In the genomic region with DNA sequence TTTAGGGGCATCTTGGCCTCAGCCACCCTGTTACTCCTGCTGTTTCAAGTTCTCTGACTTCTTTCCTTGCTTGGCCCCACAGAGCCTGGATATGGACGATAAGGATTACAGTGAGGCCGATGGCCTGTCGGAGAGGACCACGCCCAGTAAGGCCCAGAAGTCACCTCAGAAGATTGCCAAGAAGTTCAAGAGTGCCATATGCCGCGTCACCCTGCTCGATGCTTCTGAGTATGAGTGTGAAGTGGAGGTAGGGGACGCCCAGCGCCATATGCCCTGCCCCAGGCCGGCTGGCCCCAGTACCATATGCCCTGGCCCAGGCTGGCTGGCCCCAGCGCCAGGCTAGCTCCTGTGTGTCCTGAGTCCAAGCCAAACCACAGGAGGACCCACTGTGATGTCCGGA, we compare ENCODE assay signal across 9 mouse cellular contexts. TPM values are rescaled to one million over a fixed set of nuclear protein-coding genes. Genes with fewer than 3 reads are reported as not detected.
DNase-seq lines count a peak whose midpoint lies in the region; ATAC-seq and TF ChIP-seq lines count a peak whose summit lies in the region.
"Had no signal": no experiment of that assay in that cellular context is flagged by ENCODE, and none has a peak within 500 bp of the region (broad histone marks: within the 10 kb centered on the region; RNA-seq: fewer than 3 reads in every experiment).

No protein-coding gene starts in this region.

- no peaks in the 10 kb centered on the region for H3K9me3 ChIP-seq in midbrain, embryonic 10.5 days (replicated peaks)
- no peaks in the 10 kb centered on the region for H3K9me3 ChIP-seq in midbrain, embryonic 11.5 days (ENCODE audit: control insufficient read depth, low read length)
- H3K9me3 ChIP-seq in limb, embryonic 12.5 days = no peaks in the 10 kb centered on the region
- no peaks in the 10 kb centered on the region for H3K9me3 ChIP-seq in stomach, postnatal 0 days (ENCODE audit: control insufficient read depth, low read length)
- H3K9me3 ChIP-seq: limb, embryonic 13.5 days; midbrain, embryonic 13.5 days had no signal

- H3K36me3 ChIP-seq in midbrain, embryonic 10.5 days = peaks cover 23% of the 10 kb centered on the region
- no peaks in the 10 kb centered on the region for H3K36me3 ChIP-seq in midbrain, embryonic 11.5 days (ENCODE audit: control insufficient read depth, insufficient read depth, low read length)
- H3K36me3 ChIP-seq in limb, embryonic 12.5 days = peaks cover 51% of the 10 kb centered on the region
- peaks cover 2% of the 10 kb centered on the region; the same call in 1 of the 2 replicates for H3K36me3 ChIP-seq in stomach, postnatal 0 days (ENCODE audit: control insufficient read depth, insufficient read depth, low read length)
- no peaks in the 10 kb centered on the region for H3K36me3 ChIP-seq in thymus, adult 2 months (ENCODE audit: control insufficient read depth, insufficient read depth, low read length)

- H3K9ac ChIP-seq in midbrain, embryonic 11.5 days (ENCODE audit: low read length) = no peak overlapping the region
- no peak overlapping the region for H3K9ac ChIP-seq in limb, embryonic 12.5 days (replicated peaks)
- no peak overlapping the region for H3K9ac ChIP-seq in stomach, postnatal 0 days (ENCODE audit: low read length)
- H3K9ac ChIP-seq: limb, embryonic 13.5 days; midbrain, embryonic 13.5 days had no signal

- TF ChIP-seq CTCF in stomach, postnatal 0 days (IDR thresholded peaks at IDR 0.05; ENCODE audit: low read depth) = no peak
- no peak for TF ChIP-seq CTCF in thymus, adult 2 months (IDR thresholded peaks at IDR 0.05; ENCODE audit: borderline replicate concordance, control insufficient read depth, extremely low read depth, insufficient read depth, low read length, poor library complexity)

- no peak for TF ChIP-seq POLR2A in thymus, adult 2 months (IDR thresholded peaks at IDR 0.05; ENCODE audit: control insufficient read depth, extremely low read depth, insufficient read depth, low read length, poor library complexity)

- TF ChIP-seq EP300 in stomach, postnatal 0 days (optimal IDR thresholded peaks at IDR 0.05) = no peak

- ATAC-seq in midbrain, embryonic 11.5 days (ENCODE audit: low FRiP score) = no peak
- peak; percentile 52; the same call in 1 of the 2 replicates for ATAC-seq in limb, embryonic 12.5 days (ENCODE audit: insufficient number of reproducible peaks, insufficient read depth, low FRiP score, low TSS enrichment, low read depth)
- peak; percentile 18; the same call in 1 of the 2 replicates for ATAC-seq in stomach, postnatal 0 days (ENCODE audit: low FRiP score, low TSS enrichment)
- ATAC-seq: midbrain, embryonic 13.5 days had no signal

- WGBS in midbrain, embryonic 10.5 days = 93% methylated on average over 12 of the region's 12 CpGs
- WGBS in midbrain, embryonic 11.5 days = 93% methylated on average over 12 of the region's 12 CpGs
- WGBS in limb, embryonic 12.5 days = 88% methylated on average over 12 of the region's 12 CpGs
- 73% methylated on average over 12 of the region's 12 CpGs for WGBS in stomach, postnatal 0 days
- 94% methylated on average over 12 of the region's 12 CpGs for WGBS in thymus, adult 2 months

- peaks cover 9% of the 10 kb centered on the region; the same call in 1 of the 2 replicates for H3K27me3 ChIP-seq in midbrain, embryonic 10.5 days (ENCODE audit: low read depth, poor library complexity, severe bottlenecking)
- no peaks in the 10 kb centered on the region for H3K27me3 ChIP-seq in midbrain, embryonic 11.5 days (ENCODE audit: control insufficient read depth, insufficient read depth, low read length)
- H3K27me3 ChIP-seq in limb, embryonic 12.5 days = no peaks in the 10 kb centered on the region
- H3K27me3 ChIP-seq in stomach, postnatal 0 days (ENCODE audit: control insufficient read depth, insufficient read depth, low read length) = no peaks in the 10 kb centered on the region
- H3K27me3 ChIP-seq in thymus, adult 2 months (ENCODE audit: control insufficient read depth, insufficient read depth, low read length) = no peaks in the 10 kb centered on the region
- H3K27me3 ChIP-seq: limb, embryonic 13.5 days; midbrain, embryonic 13.5 days had no signal

- peak overlapping the region; percentile 71; the same call in 1 of the 2 replicates for H3K27ac ChIP-seq in midbrain, embryonic 10.5 days (replicated peaks)
- no peak overlapping the region for H3K27ac ChIP-seq in midbrain, embryonic 11.5 days (ENCODE audit: low read depth, low read length)
- no peak overlapping the region for H3K27ac ChIP-seq in limb, embryonic 12.5 days
- H3K27ac ChIP-seq in stomach, postnatal 0 days (replicated peaks) = no peak overlapping the region
- no peak overlapping the region for H3K27ac ChIP-seq in thymus, adult 2 months (ENCODE audit: control insufficient read depth, insufficient read depth, low read length)
- H3K27ac ChIP-seq: limb, embryonic 13.5 days; midbrain, embryonic 13.5 days had no signal

- H3K4me2 ChIP-seq in midbrain, embryonic 11.5 days = no peak overlapping the region
- H3K4me2 ChIP-seq in limb, embryonic 12.5 days = no peak overlapping the region
- no peak overlapping the region for H3K4me2 ChIP-seq in stomach, postnatal 0 days (replicated peaks; ENCODE audit: low read depth)
- H3K4me2 ChIP-seq: limb, embryonic 13.5 days; midbrain, embryonic 13.5 days had no signal

- peaks cover 59% of the 10 kb centered on the region for H3K4me1 ChIP-seq in midbrain, embryonic 10.5 days
- H3K4me1 ChIP-seq in midbrain, embryonic 11.5 days (ENCODE audit: control insufficient read depth, insufficient read depth, low read length) = peaks cover 17% of the 10 kb centered on the region
- H3K4me1 ChIP-seq in limb, embryonic 12.5 days (replicated peaks) = no peaks in the 10 kb centered on the region; the same call in 1 of the 2 replicates
- H3K4me1 ChIP-seq in stomach, postnatal 0 days (replicated peaks; ENCODE audit: control insufficient read depth, insufficient read depth) = no peaks in the 10 kb centered on the region
- no peaks in the 10 kb centered on the region for H3K4me1 ChIP-seq in thymus, adult 2 months (replicated peaks; ENCODE audit: control insufficient read depth, insufficient read depth, low read length)

- no peak overlapping the region for H3K4me3 ChIP-seq in midbrain, embryonic 10.5 days
- H3K4me3 ChIP-seq in midbrain, embryonic 11.5 days (ENCODE audit: low read depth, low read length) = no peak overlapping the region
- H3K4me3 ChIP-seq in limb, embryonic 12.5 days (replicated peaks) = no peak overlapping the region
- H3K4me3 ChIP-seq in stomach, postnatal 0 days (ENCODE audit: low read depth, low read length) = no peak overlapping the region
- no peak overlapping the region for H3K4me3 ChIP-seq in thymus, adult 2 months (ENCODE audit: control insufficient read depth, insufficient read depth, low read length)
- H3K4me3 ChIP-seq: limb, embryonic 13.5 days; midbrain, embryonic 13.5 days had no signal

- DNase-seq in midbrain, embryonic 10.5 days (ENCODE audit: low spot score) = no peak
- no peak for DNase-seq in midbrain, embryonic 11.5 days (ENCODE audit: low spot score, missing footprints)
- DNase-seq in cerebellum, adult 9-10 months = peak; percentile 97
- no peak for DNase-seq in stomach, postnatal 0 days (ENCODE audit: low spot score)
- DNase-seq in thymus, adult 2 months = no peak
- DNase-seq in thymus, postnatal 14 days = no peak

RNA-seq across cellular contexts. Expression of gene Aar2, which starts 52.5 kb away (rescaled TPM):
- 46.4 and 48.8 TPM in 2 replicates for polyA plus RNA-seq in midbrain, embryonic 10.5 days (2016; fragmentation: Nextera tagmentation; extraction: Ambion mirVana)
- 44.4 and 46.8 TPM in 2 replicates for polyA plus RNA-seq in midbrain, embryonic 11.5 days (2014; fragmentation: Nextera tagmentation; extraction: Ambion mirVana)
- polyA plus RNA-seq in limb, embryonic 12.5 days (2016; fragmentation: Nextera tagmentation; extraction: Ambion mirVana) = 40.5 and 43.4 TPM in 2 replicates
- polyA plus RNA-seq in stomach, postnatal 0 days (2015; fragmentation: Nextera tagmentation; extraction: Ambion mirVana) = 21.1 and 22.5 TPM in 2 replicates
- polyA plus RNA-seq in thymus, adult 2 months (2012; rRNA removed) = 32.6 and 32.7 TPM in 2 replicates
